Mouse (Mus musculus) heart, embryonic 10.5 days (tissue): ENCODE results near the gene Pde8b. TPM values are rescaled to one million over a fixed set of nuclear protein-coding genes. Genes with fewer than 3 reads are reported as not detected.

Source experiments
- DNase-seq: peaks from one replicate; pipeline ENCODE4 v3.0.0-alpha.2; 2017; ENCODE audit warnings: low spot score
- H3K27ac ChIP-seq: fragments of 300-500 bp; sonication (generic); 2 replicates; pipeline ENCODE4 v1.5.1; 2016; ENCODE audit warnings: mild to moderate bottlenecking
- H3K27me3 ChIP-seq: fragments of 300-500 bp; sonication (generic); 2 replicates; pipeline ENCODE4 v1.6.1; 2016; ENCODE audit warnings: mild to moderate bottlenecking; ENCODE audit not compliant: poor library complexity, insufficient read depth, severe bottlenecking
- H3K36me3 ChIP-seq: fragments of 300-500 bp; sonication (generic); 2 replicates; pipeline ENCODE4 v1.6.1; 2016; ENCODE audit warnings: mild to moderate bottlenecking, moderate library complexity
- H3K4me1 ChIP-seq: fragments of 300-500 bp; sonication (generic); 2 replicates; pipeline ENCODE4 v1.6.1; 2016; ENCODE audit warnings: mild to moderate bottlenecking
- H3K4me3 ChIP-seq: fragments of 300-500 bp; sonication (generic); 2 replicates; pipeline ENCODE4 v1.5.1; 2016; ENCODE audit warnings: mild to moderate bottlenecking, moderate library complexity
- H3K9me3 ChIP-seq: fragments of 300-500 bp; sonication (generic); 2 replicates; pipeline ENCODE4 v1.6.1; 2016; ENCODE audit warnings: mild to moderate bottlenecking, moderate library complexity
- WGBS: fragments of 180-500 bp; shearing (Covaris S2); methylation state at CpG from one replicate; pipeline ENCODE4 v1.1.7; 2016; 5-methylcytosine and 5-hydroxymethylcytosine counted together
- polyA plus RNA-seq: library from polyadenylated mRNA; unstranded; fragments of >200 nt; fragmentation: Nextera tagmentation; extraction: Ambion mirVana; gene quantifications from 2 replicates; pipeline ENCODE4 v1.2.1, GENCODE M21; 2016

Gene Pde8b
- polyA plus RNA-seq, 1 experiment from 2014 or later, result 0.93 TPM

DNA sequence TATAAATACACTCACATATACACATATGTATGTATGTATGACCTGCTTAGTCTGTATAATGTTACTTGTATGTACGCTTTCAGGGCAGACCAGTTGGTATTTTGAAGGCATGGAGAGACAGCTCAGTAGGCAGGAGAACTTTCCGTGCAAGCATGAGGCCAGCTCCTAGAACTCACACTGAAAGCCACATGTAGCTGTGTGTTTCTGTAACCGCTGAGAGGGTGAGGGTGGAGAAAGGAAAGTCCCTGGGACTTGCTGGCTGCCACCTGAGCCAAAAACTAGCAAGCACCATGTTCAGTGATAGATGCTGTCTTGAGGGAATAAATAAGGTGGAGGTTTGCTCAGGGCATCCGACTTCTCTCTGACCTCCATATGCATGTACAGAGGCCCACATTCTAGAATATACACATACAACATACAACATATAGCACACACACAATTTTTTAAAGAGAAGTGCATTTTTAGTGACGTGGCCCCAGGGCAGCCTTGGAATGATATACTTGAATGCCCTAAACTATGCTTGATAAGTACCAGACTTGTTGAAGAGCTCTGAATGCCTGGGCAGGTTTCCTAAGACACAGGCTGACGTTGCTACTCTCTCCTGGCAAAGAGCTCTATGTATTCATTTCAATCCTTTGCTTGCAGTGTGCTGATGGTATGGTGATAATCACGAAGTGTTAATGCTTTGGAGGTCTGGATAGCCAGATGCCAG, 238.4 kb downstream of the Pde8b start:
- Histone ChIP-seq H3K27ac (no peak overlapping the region), H3K4me1 (0 out of 2 replicates have a peak, but pooled peaks cover 3% of the 10 kb centered on the region), H3K27me3 (no peaks in the 10 kb centered on the region), H3K36me3 (peaks cover 3% of the 10 kb centered on the region; the same call in 1 of the 2 replicates), H3K9me3 (no peaks in the 10 kb centered on the region), H3K4me3 (no peak overlapping the region)
- 83% methylated on average over 7 of the region's 7 CpGs for WGBS
- DNase-seq, result no peak

DNA sequence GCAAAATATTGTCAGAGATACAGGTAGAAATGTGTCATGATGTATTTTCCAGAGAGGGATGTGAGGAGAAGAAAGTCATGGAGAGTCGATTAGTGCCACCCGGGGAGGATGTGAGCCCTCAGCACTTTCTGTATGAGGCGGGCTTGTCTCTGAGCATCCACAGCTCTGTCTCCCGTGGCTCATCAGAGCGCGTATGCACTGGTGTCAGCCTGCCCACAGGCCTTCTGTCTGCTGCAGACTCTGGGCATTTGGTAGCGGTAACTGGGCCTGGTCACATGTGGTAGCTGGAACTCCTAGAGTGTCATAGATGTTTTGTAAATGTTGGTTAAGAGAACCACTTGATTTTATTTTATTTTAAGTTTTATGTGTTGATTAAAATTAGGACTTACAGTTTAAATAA, 240.9 kb downstream of the Pde8b start:
- Histone ChIP-seq H3K27ac (no peak overlapping the region), H3K27me3 (no peaks in the 10 kb centered on the region), H3K9me3 (no peaks in the 10 kb centered on the region), H3K4me3 (no peak overlapping the region), H3K36me3 (peaks cover 3% of the 10 kb centered on the region; the same call in 1 of the 2 replicates), H3K4me1 (0 out of 2 replicates have a peak, but pooled peaks cover 3% of the 10 kb centered on the region)
- WGBS, result 81% methylated on average over 7 of the region's 7 CpGs
- DNase-seq, result peak; percentile 59

DNA sequence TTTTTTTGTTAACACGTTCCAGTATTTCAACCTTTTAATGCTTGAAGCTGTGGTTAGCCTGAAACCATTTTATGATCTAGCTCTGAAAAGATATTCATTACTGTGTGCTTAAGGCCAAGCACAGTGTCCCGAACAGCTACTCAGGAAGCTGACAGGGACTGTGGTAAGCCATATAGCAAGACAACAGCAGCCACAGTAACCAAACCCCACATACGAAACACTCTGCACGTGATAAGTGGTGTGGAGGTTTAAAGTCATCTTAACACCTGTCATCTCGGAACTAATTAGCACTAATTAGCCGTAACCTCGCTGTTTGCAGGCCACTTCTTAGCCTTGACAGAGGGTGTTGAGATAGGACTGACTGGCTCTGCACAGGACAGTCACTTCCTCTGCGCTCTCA, 242.9 kb downstream of the Pde8b start:
- H3K27me3 ChIP-seq, result no peaks in the 10 kb centered on the region
- H3K27ac ChIP-seq, result no peak overlapping the region
- no peak overlapping the region for H3K4me3 ChIP-seq
- no peak for DNase-seq
- WGBS, result 61% methylated on average over 8 of the region's 8 CpGs
- H3K9me3 ChIP-seq, result no peaks in the 10 kb centered on the region
- no peaks in the 10 kb centered on the region for H3K36me3 ChIP-seq
- 0 out of 2 replicates have a peak, but pooled peaks cover 3% of the 10 kb centered on the region for H3K4me1 ChIP-seq

DNA sequence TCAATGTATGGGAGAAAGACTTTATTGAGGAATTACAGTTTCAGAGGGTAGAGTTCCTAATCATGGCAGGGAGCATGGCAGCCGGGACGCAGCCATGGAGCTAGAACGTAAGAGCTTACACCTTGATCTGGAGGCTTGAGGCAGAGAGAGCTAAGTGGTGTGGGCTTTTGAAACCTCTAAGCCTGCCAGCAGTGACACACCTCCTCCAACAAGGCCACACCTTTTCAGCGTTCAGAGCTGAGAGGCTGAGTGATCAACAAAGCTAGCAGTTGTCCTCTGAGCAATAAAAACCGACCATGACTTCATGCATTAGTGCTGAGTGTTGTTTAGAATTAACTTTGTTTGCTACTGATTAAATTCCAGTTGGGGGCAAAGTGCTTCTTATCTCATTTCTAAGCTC, 259.6 kb downstream of the Pde8b start:
- peaks cover 3% of the 10 kb centered on the region; the same call in 1 of the 2 replicates for H3K4me1 ChIP-seq
- peaks cover 11% of the 10 kb centered on the region; the same call in 1 of the 2 replicates for H3K36me3 ChIP-seq
- 48% methylated on average over 5 of the region's 5 CpGs for WGBS
- H3K4me3 ChIP-seq, result no peak overlapping the region
- H3K27me3 ChIP-seq, result no peaks in the 10 kb centered on the region
- DNase-seq, result no peak
- H3K27ac ChIP-seq, result no peak overlapping the region
- H3K9me3 ChIP-seq, result no peaks in the 10 kb centered on the region

DNA sequence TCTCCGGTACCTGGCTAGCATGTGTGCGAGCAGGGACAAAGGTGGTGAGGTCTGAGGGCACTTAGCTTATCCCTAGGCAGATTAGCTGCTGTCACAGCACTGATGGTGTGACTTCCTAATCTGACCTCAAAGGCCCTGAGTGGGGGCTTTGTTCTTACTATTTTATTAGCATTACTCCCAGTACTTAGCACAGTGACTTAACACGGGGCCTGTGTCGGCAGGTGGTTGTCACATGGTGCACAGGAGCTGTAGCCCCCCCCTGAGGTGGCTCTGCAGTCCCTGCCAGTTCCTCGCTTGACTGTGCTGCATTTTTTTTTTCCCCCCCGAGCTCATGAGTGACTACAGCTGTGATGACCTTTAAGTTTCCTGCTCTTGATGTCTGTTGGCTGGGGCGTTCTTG, 271.1 kb downstream of the Pde8b start:
- peaks cover 26% of the 10 kb centered on the region for H3K4me1 ChIP-seq
- WGBS, result 32% methylated on average over 7 of the region's 7 CpGs
- no peaks in the 10 kb centered on the region for H3K27me3 ChIP-seq
- H3K36me3 ChIP-seq, result peaks cover 8% of the 10 kb centered on the region; the same call in 1 of the 2 replicates
- no peak overlapping the region for H3K4me3 ChIP-seq
- H3K9me3 ChIP-seq, result no peaks in the 10 kb centered on the region
- no peak overlapping the region for H3K27ac ChIP-seq
- no peak for DNase-seq

DNA sequence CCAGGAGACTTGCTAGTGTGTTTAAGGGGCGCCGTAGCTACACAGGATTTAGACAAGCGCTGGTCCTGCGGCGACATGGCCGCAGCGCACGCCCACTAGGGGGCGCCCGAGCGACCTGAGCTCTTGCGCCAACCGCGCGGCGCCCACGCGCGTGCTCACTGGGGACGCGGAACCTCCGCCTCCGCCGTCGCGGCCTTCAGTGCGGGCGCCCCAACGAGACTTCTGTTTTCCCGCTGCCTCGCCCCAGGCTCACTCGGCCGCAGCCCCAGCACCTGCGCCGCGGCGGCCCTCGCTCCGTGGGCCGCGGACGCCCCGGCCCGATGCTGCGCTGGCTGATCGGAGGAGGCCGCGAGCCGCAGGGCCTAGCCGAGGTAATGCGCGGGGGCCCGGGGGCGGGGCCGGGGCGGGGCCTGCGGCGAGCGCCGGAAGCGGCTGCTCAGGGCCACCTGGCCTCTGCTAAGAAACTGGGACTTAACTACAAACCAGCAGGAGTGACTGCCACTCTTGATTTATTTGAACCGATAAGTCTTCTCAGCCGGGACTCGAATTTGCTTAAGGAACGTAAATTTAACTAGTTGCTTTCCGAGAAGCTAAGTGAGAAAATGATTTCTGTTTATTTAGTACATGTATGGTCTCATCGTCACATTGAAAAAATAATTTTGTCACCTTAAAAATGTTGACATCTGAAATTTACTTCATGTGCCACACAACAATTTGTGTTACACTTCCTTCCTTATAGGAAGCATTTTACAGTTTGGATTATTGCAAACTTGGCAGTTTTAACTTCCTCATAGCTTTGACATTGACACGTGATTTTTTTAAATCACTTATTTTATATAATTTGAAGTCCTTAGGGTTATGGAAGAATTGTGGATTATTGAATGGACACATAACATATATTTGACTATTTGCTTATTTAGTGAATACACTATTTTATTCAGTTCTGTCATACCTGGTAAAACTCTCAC, 273.6 kb downstream of the Pde8b start, which contains the start of gene Wdr41:
Gene Wdr41 (plus strand): TSS at position 126 of the 968 bp plus-strand sequence.
- peak within 1 kb of the TSS; percentile 100 for H3K27ac ChIP-seq
- peaks cover 3% of the 10 kb centered on the region; the same call in 1 of the 2 replicates for H3K36me3 ChIP-seq
- H3K9me3 ChIP-seq, result no peaks in the 10 kb centered on the region
- WGBS, result 2% methylated on average over 68 of the region's 68 CpGs
- peaks cover 26% of the 10 kb centered on the region for H3K4me1 ChIP-seq
- no peaks in the 10 kb centered on the region; the same call in 1 of the 2 replicates for H3K27me3 ChIP-seq
- peak within 1 kb of the TSS; percentile 87 for H3K4me3 ChIP-seq
- peak; percentile 93 for DNase-seq

DNA sequence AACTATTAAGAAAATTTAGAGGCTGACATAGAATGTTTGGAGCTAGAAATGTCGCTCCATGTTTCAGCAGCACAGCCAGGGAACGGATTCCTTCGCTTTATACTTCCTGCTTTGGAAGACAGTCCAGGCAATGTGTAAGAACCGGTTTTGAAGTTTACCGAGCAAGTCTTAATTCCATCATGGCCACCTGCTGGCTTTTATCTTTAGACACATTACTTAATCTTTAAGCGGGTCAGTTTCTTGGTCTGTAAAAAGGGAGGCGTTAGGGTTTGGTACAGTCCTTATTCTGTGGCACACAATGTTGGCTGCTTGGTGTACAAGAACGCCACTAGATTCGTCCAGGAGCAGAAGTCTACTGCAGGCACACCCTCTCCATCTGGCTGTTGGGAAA, 274.3 kb downstream of the Pde8b start:
- 24% methylated on average over 9 of the region's 9 CpGs for WGBS
- DNase-seq, result no peak
- H3K27me3 ChIP-seq, result no peaks in the 10 kb centered on the region; the same call in 1 of the 2 replicates
- peaks cover 26% of the 10 kb centered on the region for H3K4me1 ChIP-seq
- H3K27ac ChIP-seq, result peak overlapping the region; percentile 100
- no peaks in the 10 kb centered on the region for H3K36me3 ChIP-seq
- peak overlapping the region; percentile 87 for H3K4me3 ChIP-seq
- no peaks in the 10 kb centered on the region for H3K9me3 ChIP-seq

Other genes with a start within 250 kb of the Pde8b start
- 52.1 and 56.2 TPM in 2 replicates for gene Zbed3, start 73.3 kb upstream of the Pde8b start, polyA plus RNA-seq
- 27.8 and 34.5 TPM in 2 replicates for gene Aggf1, start 125.0 kb upstream of the Pde8b start, polyA plus RNA-seq
- gene Crhbp, start 194.6 kb upstream of the Pde8b start, polyA plus RNA-seq, result 0.69 TPM in 1 of 2 replicates, not detected in the other
- gene S100z, start 228.4 kb upstream of the Pde8b start, polyA plus RNA-seq, result not detected in 2 replicates